Mouse (Mus musculus): ENCODE data around the gene Otos. TPM values are rescaled to one million over a fixed set of nuclear protein-coding genes. Genes with fewer than 3 reads are reported as not detected.

Otos gene
- total and polyA plus RNA-seq, 2 experiments from 2014 or later, result 0.88 TPM; not detected in 1

GRCm38 (mm10) chr1:92648197-92648596 lies 444 bp downstream of the Otos start:
- WGBS, result 54% methylated on average over 10 of the region's 10 CpGs
- Histone ChIP-seq H3K27ac (no peak overlapping the region), H3K4me1 (ENCODE audit: insufficient read depth, low read length) (0 out of 2 replicates have a peak, but pooled peaks cover 2% of the 10 kb centered on the region), H3K4me3 (ENCODE audit: low read length) (no peak overlapping the region), H3K36me3 (ENCODE audit: insufficient read depth, low read length) (no peaks in the 10 kb centered on the region), H3K27me3 (ENCODE audit: insufficient read depth, low read length) (no peaks in the 10 kb centered on the region), H3K4me2 (ENCODE audit: low read depth, low read length) (peak overlapping the region; percentile 5; the same call in 1 of the 2 replicates), H3K9ac (replicated peaks; ENCODE audit: low read length) (no peak overlapping the region), H3K9me3 (ENCODE audit: low read length) (no peaks in the 10 kb centered on the region)
- ATAC-seq (0 out of 2 replicates have a peak, but pooled peaks have one; percentile 2), DNase-seq (ENCODE audit: low spot score) (no peak)
- TF ChIP-seq CTCF (IDR thresholded peaks at IDR 0.05; ENCODE audit: low read depth), result no peak

GRCm38 (mm10) chr1:92647752-92648151 lies 889 bp downstream of the Otos start:
- no peaks in the 10 kb centered on the region for H3K27me3 ChIP-seq (ENCODE audit: insufficient read depth, low read length)
- H3K9me3 ChIP-seq (ENCODE audit: low read length), result no peaks in the 10 kb centered on the region
- ATAC-seq (peak; percentile 68), DNase-seq (ENCODE audit: low spot score) (peak; percentile 88)
- H3K4me2 ChIP-seq (ENCODE audit: low read depth, low read length), result peak overlapping the region; percentile 5; the same call in 1 of the 2 replicates
- WGBS, result 4% methylated on average over 8 of the region's 8 CpGs
- no peak overlapping the region for H3K4me3 ChIP-seq (ENCODE audit: low read length)
- H3K9ac ChIP-seq (replicated peaks; ENCODE audit: low read length), result no peak overlapping the region; the same call in 1 of the 2 replicates
- 0 out of 2 replicates have a peak, but pooled peaks cover 2% of the 10 kb centered on the region for H3K4me1 ChIP-seq (ENCODE audit: insufficient read depth, low read length)
- no peaks in the 10 kb centered on the region for H3K36me3 ChIP-seq (ENCODE audit: insufficient read depth, low read length)
- TF ChIP-seq CTCF (IDR thresholded peaks at IDR 0.05; ENCODE audit: low read depth), result peak; percentile 94
- H3K27ac ChIP-seq, result no peak overlapping the region

GRCm38 (mm10) chr1:92647026-92647425 lies 1.6 kb downstream of the Otos start:
- no peaks in the 10 kb centered on the region for H3K27me3 ChIP-seq (ENCODE audit: insufficient read depth, low read length)
- DNase-seq (ENCODE audit: low spot score) (no peak), ATAC-seq (no peak)
- no peak overlapping the region for H3K27ac ChIP-seq
- 78% methylated on average over 4 of the region's 4 CpGs for WGBS
- H3K9me3 ChIP-seq (ENCODE audit: low read length), result no peaks in the 10 kb centered on the region
- H3K4me1 ChIP-seq (ENCODE audit: insufficient read depth, low read length), result 0 out of 2 replicates have a peak, but pooled peaks cover 5% of the 10 kb centered on the region
- H3K4me2 ChIP-seq (ENCODE audit: low read depth, low read length), result no peak overlapping the region
- no peak overlapping the region for H3K9ac ChIP-seq (replicated peaks; ENCODE audit: low read length)
- H3K36me3 ChIP-seq (ENCODE audit: insufficient read depth, low read length), result no peaks in the 10 kb centered on the region
- no peak overlapping the region for H3K4me3 ChIP-seq (ENCODE audit: low read length)
- no peak for TF ChIP-seq CTCF (IDR thresholded peaks at IDR 0.05; ENCODE audit: low read depth)

- no peaks in the 10 kb centered on the region for H3K27me3 ChIP-seq (ENCODE audit: insufficient read depth, low read length)
- DNase-seq (ENCODE audit: low spot score) (no peak), ATAC-seq (no peak)
- no peak overlapping the region for H3K4me3 ChIP-seq (ENCODE audit: low read length)
- no peak overlapping the region for H3K27ac ChIP-seq
- 84% methylated on average over 7 of the region's 7 CpGs for WGBS
- H3K9ac ChIP-seq (replicated peaks; ENCODE audit: low read length), result no peak overlapping the region
- H3K9me3 ChIP-seq (ENCODE audit: low read length), result no peaks in the 10 kb centered on the region
- no peak for TF ChIP-seq CTCF (IDR thresholded peaks at IDR 0.05; ENCODE audit: low read depth)
- H3K4me1 ChIP-seq (ENCODE audit: insufficient read depth, low read length), result 0 out of 2 replicates have a peak, but pooled peaks cover 5% of the 10 kb centered on the region
- no peaks in the 10 kb centered on the region for H3K36me3 ChIP-seq (ENCODE audit: insufficient read depth, low read length)
- no peak overlapping the region for H3K4me2 ChIP-seq (ENCODE audit: low read depth, low read length)
Observed at GRCm38 (mm10) chr1:92646601-92647000, 2.0 kb downstream of the Otos start.

- H3K4me1 ChIP-seq (ENCODE audit: insufficient read depth, low read length), result 0 out of 2 replicates have a peak, but pooled peaks cover 5% of the 10 kb centered on the region
- H3K9me3 ChIP-seq (ENCODE audit: low read length), result no peaks in the 10 kb centered on the region
- ATAC-seq, result no peak
- no peak for DNase-seq (ENCODE audit: low spot score)
- no peaks in the 10 kb centered on the region for H3K27me3 ChIP-seq (ENCODE audit: insufficient read depth, low read length)
- TF ChIP-seq CTCF (IDR thresholded peaks at IDR 0.05; ENCODE audit: low read depth), result no peak
- no peak overlapping the region for H3K4me3 ChIP-seq (ENCODE audit: low read length)
- no peak overlapping the region for H3K4me2 ChIP-seq (ENCODE audit: low read depth, low read length)
- no peaks in the 10 kb centered on the region for H3K36me3 ChIP-seq (ENCODE audit: insufficient read depth, low read length)
- 57% methylated on average over 2 of the region's 2 CpGs for WGBS
- H3K9ac ChIP-seq (replicated peaks; ENCODE audit: low read length), result no peak overlapping the region
- no peak overlapping the region for H3K27ac ChIP-seq
Observed at GRCm38 (mm10) chr1:92646111-92646510, 2.5 kb downstream of the Otos start.

- Histone ChIP-seq H3K4me1 (ENCODE audit: insufficient read depth, low read length) (0 out of 2 replicates have a peak, but pooled peaks cover 12% of the 10 kb centered on the region), H3K27ac (no peak overlapping the region), H3K4me3 (ENCODE audit: low read length) (no peak overlapping the region), H3K27me3 (ENCODE audit: insufficient read depth, low read length) (no peaks in the 10 kb centered on the region), H3K9ac (replicated peaks; ENCODE audit: low read length) (no peak overlapping the region), H3K4me2 (ENCODE audit: low read depth, low read length) (no peak overlapping the region), H3K36me3 (ENCODE audit: insufficient read depth, low read length) (no peaks in the 10 kb centered on the region), H3K9me3 (ENCODE audit: low read length) (no peaks in the 10 kb centered on the region)
- DNase-seq (ENCODE audit: low spot score) (no peak), ATAC-seq (no peak)
- 86% methylated on average over 5 of the region's 5 CpGs for WGBS
- TF ChIP-seq CTCF (IDR thresholded peaks at IDR 0.05; ENCODE audit: low read depth), result no peak
Observed at GRCm38 (mm10) chr1:92644916-92645315, 3.7 kb downstream of the Otos start.

- no peak overlapping the region for H3K4me2 ChIP-seq (ENCODE audit: low read depth, low read length)
- no peaks in the 10 kb centered on the region; the same call in 1 of the 2 replicates for H3K36me3 ChIP-seq (ENCODE audit: insufficient read depth, low read length)
- no peak for TF ChIP-seq CTCF (IDR thresholded peaks at IDR 0.05; ENCODE audit: low read depth)
- no peak overlapping the region for H3K9ac ChIP-seq (replicated peaks; ENCODE audit: low read length)
- H3K4me1 ChIP-seq (ENCODE audit: insufficient read depth, low read length), result 0 out of 2 replicates have a peak, but pooled peaks cover 12% of the 10 kb centered on the region
- 65% methylated on average over 4 of the region's 4 CpGs for WGBS
- H3K9me3 ChIP-seq (ENCODE audit: low read length), result no peaks in the 10 kb centered on the region
- H3K27ac ChIP-seq, result no peak overlapping the region
- DNase-seq (ENCODE audit: low spot score), result no peak
- no peak overlapping the region for H3K4me3 ChIP-seq (ENCODE audit: low read length)
- no peak for ATAC-seq
- no peaks in the 10 kb centered on the region for H3K27me3 ChIP-seq (ENCODE audit: insufficient read depth, low read length)
Observed at GRCm38 (mm10) chr1:92643691-92644090, 5.0 kb downstream of the Otos start.

Measured in hindbrain, postnatal 0 days (tissue).